Mouse (Mus musculus): ENCODE results near the gene Kcp.
A peak's percentile ranks its signal among the peaks of the same experiment; 100 is the strongest.

Gene Kcp

DNA sequence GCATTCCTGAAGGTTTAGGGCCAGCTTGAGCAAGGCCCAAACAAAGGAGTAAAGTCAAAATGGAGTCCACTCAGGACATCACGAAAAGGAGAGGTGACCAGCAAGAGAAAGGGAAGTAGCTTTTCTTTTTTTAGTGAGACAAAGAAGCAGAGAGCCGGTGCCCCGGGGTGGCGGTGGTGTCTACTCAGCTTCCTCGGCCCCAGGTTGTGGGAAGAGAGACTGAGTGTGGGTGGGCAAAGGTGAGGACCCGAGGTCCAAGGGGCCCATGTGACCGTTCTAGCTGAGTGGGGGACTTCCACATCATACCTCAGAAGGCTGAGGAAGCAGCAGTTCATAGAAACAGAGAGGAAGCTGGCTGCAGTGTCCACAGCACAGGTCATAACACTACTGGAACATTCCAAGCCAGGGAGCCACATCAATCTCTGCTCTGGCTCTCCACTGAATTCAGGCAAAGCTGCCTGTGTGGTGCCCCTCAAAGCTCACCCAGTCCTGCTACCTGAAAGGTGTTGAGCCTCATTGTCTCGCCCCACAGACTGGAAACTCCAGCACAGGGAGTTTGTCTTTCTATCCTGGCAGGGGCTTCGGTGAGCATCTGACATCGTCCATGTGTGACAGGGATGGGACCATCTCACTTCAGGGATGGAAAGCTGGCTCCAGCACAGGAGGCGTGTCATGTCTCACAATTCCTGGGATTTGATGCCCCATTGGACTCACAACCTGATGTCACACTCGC lies 15.7 kb upstream of the Kcp start:
- peak in 1 of 2 experiments; percentile 38 for DNase-seq (ENCODE audit: low spot score in 2 of 2)

DNA sequence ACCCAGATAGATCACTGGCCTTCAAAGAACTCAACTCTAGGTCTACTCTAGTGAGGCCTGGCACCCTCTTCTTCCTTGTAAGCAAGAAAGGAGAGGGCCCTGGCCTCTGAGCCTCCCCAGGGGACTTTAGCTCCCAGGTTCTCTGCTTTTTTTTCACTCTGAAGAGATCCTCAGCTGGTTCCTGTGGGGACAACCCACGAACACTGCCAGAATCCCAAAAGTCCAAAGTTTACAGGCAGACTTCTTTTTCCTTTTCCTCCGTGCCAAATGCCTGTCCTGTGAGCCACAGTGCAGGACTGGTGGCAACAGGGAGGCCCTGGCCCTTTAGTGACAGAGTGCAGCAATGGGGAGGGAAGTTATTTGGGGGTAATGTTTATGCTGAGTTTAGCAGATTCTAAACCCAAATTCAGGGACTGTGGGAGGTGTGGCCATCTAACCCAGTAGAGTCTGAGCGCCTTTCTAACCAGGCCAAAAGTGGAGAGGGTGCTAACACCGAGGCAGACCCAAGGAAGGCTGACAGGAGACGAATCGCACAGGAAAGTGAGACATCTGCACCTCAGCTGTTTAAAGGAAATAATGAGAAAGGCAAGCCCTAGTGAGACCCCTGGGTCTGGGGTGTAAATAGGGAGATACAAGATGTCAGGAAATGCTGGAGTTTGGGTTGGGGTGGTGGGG lies 15.0 kb upstream of the Kcp start:
- DNase-seq (ENCODE audit: low spot score in 2 of 2), result no peak

DNA sequence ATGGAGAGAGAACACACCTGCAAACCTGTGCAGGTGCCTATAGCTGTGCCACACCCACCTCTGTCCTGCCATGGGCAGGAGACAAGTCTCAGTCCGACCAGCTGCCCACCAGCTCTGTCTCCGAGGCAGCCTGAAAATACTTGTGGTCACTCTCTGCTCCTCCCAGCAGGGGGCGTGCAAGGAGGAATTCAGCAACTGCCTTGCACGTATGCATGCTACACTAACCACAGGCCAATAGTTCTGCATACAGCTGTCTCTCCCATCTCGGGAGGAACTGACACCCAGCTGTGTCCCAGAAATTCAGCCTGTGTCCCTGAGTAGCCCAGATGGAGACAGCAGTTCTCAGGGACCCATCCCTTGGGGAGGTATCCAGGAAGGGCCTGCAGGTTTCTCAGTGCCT lies 9.4 kb upstream of the Kcp start:
- DNase-seq (ENCODE audit: low spot score in 2 of 2), result peak; percentile 59 to 86

DNA sequence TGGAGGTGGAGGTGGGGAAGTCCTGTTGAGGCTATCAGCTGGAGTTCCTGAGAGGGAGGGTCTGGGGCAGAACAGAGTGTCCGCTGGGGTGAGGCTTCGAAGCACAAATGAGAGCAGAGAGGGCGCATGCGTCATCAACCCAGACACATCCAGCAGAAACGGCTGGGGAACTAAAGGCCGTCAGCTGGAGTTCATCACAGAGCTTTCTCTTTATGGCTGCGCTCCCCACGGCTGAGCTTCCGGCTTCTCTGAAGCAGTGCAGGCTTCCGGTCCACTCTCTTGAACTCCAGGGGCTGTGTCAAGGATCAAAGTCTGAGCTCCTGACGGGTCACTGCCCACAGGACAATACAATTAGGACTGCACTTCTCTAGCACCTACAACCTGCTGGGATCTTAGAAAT lies 5.5 kb upstream of the Kcp start:
- DNase-seq (ENCODE audit: low spot score in 2 of 2), result no peak

DNA sequence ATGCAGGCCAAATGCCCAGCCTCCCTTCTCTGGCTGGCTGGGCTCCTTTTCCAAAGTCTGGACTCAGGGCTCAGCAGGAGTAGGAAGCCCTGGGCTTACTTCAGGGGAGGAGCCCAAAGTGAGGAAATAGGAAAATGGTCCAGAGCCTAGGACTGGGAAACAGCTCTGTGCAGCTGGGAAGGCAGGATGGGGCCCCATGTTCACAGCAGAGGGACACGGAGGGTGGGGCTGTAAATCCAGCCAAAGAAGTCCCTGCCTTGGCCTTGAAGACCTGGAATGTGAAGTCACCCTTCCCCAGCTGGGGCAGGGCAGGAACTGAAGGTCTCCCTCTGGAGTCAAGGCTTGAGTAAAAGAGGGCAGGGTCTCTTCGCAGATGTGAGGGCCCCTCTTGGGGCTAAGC lies 1.3 kb upstream of the Kcp start:
- DNase-seq (ENCODE audit: low spot score in 2 of 2), result no peak

DNA sequence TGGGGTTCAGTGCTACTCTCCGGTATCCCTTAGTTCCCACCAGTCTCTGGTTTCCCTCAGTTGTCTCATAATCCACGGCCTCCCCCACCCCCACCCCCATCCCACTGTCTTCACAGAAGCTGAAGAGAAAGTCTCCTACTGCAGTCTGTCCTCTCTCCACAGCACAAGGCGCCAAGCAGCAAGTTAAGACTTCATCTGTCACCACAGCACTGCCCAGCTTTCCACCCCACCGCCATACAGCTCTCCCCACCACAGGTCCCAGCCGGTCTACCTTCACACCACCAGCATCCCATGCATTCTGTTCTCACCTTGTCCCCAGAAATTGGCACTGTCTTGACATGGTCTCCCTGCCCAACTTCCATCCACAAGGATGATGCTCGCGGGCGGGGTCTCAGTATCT lies 918 bp downstream of the Kcp start:
- DNase-seq (ENCODE audit: low spot score in 2 of 2), result no peak

DNA sequence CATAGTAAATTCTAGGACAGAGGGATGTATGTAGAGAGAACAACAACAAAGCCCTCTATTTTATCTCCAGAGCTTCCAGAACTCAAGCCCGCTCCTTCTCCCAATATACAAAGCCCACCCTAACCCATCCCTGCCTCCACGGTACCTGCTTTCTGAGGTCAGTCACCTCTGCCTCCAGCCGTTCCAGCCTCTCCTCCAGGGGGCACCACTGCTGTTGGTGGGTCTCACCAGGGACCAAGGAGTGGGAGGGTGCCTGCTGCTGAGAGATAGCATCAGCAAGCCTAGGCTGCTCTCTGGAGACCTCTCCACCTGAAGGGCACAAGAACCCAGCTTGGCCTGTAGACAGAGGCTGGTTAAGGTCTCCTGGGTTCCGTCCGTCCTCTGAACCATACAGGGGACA lies 2.3 kb downstream of the Kcp start:
- DNase-seq (ENCODE audit: low spot score in 2 of 2), result peak in 1 of 2 experiments; percentile 41

DNA sequence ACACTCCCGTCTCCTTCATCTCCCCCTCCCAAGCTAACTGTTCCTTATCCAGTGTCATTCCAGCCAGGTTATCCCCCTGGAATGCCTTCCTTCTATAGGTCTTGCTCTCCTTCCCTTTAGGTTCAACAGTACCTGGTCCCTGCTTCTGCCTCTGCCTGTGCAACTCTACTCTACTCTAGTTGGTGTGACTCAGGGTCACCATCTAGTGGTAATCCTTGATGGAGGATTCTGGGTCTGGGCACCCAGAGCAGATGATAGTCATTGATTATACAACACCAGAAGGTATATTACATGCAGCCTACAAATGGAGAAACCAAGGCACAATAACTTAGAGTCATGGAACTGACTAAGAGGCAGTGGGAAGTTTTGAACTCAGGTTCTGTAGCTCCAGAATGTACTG lies 6.2 kb downstream of the Kcp start:
- DNase-seq (ENCODE audit: low spot score in 2 of 2), result no peak

DNA sequence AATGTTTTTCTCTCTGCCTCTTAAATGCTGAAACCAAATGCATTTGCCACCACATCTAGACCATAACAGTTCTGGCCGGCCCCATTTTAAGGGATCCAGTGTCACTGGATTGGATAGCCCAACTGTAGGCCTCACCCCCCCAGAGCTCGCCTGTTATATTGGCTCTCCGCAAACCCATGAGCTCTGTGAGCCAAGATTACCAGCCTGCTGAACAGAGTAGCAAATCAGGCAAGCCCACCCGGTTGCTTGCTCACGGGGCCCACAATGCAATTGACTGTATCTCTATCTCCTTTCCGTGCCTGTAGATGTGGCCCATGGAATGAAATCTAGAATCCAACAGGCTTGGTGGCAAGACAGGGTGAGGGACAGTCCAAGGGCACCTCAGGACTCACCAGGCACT lies 6.9 kb downstream of the Kcp start:
- no peak for DNase-seq (ENCODE audit: low spot score in 2 of 2)

DNA sequence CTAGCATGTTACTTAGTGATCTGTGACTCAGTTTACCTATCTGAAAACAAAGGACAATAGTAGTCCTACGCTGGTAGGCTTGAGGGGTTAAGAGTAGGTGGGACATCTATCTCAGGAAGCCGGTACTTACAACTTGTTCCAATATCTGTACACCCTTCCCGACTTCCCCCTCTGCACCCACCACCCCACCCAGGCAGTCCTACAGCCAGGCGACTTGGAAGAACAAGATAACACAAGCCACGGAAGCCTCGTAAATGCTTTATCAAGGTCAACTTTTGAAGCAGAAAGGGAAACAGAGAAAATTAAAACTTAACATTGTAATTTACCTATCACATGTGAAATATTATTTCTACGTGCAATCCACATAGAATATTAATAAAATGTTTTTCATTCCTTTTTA lies 7.6 kb downstream of the Kcp start:
- no peak for DNase-seq (ENCODE audit: low spot score in 2 of 2)

DNA sequence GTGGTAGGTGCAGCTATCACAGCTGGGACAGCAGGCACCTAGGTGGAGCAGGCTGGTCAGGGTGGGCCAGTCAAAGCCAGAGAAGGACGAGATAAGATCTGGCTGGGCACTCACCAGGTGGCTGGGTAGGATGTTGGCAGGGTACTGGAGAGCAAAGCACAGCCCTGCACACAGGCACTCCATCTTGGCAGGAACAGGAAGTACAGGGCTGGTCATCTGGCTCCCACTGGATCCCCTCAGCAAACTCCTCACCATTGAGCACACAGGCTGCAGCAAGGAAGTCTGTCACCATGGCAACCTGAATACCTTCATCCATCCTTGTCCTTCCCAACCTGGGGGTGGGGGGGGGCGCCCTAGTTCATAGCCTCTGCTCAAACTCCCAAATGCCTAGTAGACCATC lies 10.0 kb downstream of the Kcp start:
- DNase-seq (ENCODE audit: low spot score in 2 of 2), result no peak

DNA sequence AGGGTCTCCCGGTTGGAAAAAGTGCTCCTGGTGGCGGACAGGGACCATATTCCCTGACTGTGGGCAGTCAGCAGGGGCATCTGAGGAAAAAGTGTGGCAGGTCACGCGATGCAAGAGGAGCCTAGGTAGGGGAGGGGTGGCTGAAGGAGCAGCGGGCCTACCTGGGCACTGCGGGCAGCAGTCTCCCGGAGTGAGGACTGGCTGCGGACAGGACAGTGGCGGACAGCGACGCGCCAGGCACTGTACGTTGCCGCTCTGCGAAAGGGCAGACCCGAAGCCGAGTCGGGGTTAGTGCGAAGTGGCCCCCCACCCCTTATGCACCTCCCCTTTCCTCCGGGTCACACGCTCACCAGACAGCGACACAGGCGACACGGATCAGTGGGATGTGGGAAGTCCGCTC lies 11.5 kb downstream of the Kcp start:
- DNase-seq (ENCODE audit: low spot score in 2 of 2), result no peak

DNA sequence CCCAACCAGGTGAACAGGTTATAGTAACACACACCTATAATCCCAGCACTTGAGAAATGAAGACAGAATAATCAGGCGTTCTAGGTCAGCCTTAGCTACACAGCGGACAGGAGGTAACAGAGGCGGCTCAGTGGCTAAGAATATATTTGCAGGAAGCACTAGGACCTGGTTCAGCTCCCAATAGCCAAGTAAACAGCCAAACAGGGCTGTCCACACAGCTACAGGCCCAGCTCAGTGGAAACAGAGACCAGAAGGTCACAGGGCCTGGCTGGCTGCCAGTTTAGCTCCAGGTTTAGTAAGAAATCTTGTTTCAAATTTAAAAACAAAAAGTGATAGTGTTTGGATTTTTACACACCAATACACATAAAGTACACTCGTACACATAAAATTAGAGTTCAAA lies 13.7 kb downstream of the Kcp start:
- DNase-seq (ENCODE audit: low spot score in 2 of 2), result no peak

DNA sequence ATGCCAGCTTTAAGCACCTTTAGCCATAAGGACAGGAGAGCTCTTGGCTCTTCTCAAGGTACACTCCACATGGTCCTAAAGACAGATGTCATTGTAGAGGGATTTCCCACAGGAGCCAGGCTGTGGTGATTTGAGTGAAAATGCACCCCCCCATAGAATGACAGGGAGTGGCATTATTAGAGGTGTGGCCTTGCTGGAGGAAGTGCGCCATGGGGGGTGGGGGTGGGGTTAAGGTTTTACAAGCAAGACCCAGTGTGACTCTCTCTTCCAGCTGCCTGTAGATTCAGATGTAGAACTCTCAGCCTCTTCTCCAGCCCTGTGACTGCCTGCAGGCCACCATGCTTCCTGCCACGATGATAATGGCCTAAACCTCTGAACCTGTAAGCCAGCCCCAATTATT lies 21.8 kb downstream of the Kcp start:
- no peak for DNase-seq (ENCODE audit: low spot score in 2 of 2)

DNA sequence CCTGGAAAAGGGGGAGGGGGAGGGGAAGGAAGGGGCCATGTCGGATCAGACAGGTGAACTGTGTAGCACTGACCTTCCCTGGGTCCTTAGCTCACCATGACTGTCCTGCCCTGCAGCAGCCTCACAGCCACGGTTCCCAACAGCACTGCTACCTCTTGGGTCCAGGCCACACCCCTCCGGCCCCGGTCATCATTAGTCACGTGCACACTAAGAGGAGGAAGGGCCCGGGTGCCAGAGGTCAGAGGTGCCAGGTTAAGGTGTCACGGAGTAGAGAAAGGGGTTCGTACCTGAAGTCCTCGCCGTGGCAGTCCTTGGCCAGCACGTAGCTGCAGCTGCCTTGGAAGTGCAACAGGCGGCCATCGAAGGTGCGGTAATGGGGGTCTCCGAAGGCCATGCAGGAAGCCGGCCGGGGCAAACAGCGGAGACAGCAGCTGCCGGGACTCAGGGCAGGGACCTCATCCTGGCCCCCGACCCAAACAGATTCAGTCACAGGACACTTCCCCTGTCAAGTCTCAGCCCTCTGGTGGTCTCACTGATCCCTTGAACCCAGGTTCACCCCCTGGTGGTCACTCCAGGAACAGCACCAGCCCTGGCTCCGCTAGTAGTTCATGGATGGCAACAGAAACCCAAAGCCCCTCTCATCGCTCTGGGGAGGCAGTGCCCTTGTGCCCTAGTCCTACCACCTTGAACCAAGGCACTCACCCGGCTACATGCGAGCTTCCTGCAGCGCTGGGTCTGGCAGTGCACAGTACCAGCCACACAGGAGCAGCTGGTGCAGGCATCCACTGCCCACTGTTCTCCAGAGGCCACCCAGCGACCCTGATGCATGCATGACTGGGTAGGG lies 22.8 kb downstream of the Kcp start:
- DNase-seq (ENCODE audit: low spot score in 2 of 2), result peak; percentile 67 to 83

DNA sequence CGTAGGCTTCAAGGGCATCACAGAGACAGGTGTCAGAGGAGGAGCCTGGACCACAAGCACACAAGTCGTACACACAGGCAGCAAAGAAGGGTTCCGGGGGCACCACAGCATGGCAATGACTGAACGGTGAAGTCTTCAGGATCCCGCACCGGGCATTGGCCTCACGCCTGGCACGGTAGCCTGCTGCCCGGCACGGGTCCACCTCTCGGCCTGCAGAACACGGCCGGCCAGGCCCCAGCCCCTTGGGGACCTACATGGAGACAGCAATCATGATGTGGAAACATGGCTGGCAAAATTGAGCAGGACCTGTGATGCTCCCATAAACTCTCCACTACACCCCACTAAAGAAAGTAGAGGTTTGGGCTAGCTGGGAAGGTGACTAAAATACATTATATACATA lies 25.1 kb downstream of the Kcp start:
- no peak for DNase-seq (ENCODE audit: low spot score in 2 of 2)

DNA sequence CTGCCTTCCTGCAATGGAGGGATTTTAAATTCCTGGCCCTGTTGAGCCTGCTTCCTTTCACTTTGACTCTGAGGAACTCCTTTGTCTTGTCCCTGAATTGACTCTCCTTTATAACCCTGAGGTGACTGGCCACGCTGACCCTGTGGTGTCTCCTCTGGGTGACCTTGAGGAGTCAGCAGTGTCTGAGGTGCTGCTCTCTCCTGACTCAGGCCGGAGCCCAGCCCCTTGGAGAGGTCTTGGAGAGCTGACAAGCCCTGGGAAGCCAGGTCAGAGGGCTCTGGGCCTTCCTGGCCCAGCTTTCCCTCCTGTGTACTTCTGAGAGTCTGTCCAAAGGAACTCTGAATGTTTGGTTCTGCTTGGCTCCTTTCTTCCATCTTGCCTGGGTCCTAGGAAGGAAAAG lies 33.0 kb downstream of the Kcp start:
- DNase-seq (ENCODE audit: low spot score in 2 of 2), result no peak

DNA sequence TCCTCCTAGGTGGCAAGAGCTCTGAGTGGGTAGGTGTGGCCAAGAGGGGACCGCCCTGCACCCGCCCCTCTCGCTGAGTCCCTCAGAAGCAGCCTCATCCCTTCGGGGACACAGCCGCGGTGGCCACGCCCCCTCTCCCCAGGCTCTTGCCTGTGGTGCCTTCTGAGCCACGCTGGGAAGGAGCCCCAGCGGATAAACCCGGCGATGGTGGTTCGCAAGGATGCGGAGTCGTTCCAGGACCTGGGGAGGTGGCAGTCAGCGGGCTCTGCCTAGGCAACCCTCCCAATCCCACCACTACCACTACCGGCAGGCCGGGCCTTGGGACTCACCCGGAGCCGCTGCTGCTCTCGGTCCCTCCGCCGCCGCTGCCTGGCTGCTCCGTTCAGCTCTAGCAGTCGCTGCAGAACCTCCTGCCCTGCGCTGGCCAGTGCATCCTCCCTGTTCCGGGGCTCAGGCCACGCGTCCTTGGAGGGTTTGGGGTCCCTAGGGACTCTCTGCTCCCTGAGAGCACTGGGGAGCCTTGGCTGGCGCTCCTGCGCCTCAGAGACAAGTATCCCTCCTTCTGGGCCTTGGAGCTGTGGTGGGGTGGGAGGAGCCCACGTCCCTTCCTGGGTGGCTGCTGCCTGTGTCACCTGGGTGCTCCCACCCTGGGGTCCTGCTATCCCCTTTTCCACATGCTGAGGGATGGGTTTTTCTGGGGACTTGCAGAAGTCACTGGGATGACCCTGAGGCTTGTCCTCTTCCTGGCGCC lies 33.6 kb downstream of the Kcp start:
- peak; percentile 40 to 81 for DNase-seq (ENCODE audit: low spot score in 2 of 2)

DNA sequence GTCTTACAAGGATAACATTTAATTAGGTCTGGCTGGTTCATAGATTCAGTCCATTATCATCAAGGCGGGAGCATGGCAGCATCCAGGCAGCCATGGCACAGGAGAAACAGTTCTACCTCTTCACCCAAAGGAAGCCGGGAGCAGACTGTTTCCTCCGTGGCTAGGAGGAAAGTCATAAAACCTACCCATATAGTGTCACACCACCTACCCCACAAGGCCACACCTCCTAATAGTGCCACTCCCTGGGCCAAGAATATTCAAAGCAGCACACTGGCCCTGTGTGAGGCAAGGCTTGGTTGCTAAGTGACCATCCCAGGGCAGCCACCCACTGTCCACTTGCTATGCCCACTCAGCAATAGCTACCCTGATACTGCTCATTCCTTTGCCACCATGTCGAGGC lies 36.6 kb downstream of the Kcp start, which contains the start of gene Atp6v1fnb:
Gene Atp6v1fnb, plus strand, starts transcription at position 301 of the 400 bp plus-strand sequence.
- DNase-seq (ENCODE audit: low spot score in 2 of 2), result no peak

DNA sequence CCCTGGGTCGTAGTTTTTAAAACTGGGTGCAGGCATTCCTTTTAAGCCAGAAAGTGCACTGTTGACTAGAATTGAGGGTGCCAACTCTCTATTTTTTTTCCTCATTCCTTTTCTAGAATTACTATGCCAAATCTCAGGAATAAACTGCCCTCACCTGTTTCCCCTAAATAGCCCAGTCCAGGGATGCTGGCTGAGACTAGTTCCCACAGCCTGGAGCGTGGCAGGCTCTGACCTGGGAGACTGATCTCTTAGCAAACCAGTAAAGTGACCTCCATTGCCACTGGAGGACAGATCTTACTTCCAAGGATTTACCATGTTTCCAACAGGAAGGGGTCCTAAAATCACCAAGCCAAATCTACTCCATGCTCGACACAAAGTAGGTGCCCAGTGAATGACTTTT lies 38.9 kb downstream of the Kcp start:
- no peak for DNase-seq (ENCODE audit: low spot score in 2 of 2)

DNA sequence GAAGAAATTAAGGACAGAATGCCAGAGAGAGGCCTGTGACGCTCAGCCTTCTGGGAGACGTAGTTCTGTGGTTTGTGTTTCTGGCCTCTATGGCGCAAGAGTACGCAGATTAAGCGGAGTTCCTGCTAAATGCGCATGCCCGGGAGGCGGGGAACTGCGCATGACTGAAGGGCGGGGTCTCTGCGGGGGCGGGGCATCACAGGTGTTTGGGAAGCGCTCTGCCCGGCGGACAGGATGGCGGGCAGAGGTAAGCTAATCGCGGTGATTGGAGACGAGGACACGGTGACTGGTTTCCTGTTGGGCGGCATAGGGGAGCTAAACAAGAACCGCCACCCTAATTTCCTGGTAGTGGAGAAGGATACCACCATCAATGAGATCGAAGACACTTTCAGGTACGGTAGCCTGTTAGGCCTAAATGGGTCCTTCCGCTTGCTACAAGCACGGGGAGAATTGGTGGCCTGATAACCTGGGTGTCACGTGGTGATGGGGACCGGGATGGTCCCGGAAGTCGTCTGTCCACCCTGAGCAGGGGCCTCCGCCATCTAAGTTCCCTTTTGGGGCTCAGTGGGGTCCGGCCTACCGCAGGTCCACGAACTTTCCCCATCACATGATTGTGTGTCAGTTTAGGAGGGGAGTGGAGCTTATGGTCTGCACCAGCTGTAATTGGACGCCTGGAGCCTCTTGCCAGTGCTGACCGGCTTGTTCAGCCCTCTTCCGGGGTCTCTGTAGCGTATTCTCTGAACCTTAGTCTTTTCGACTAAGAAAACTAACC lies 40.0 kb downstream of the Kcp start, which contains the start of gene Atp6v1f:
Gene Atp6v1f, plus strand, starts transcription at position 136 of the 772 bp plus-strand sequence.
- DNase-seq (ENCODE audit: low spot score in 2 of 2), result peak; percentile 85 to 94
